Mouse (Mus musculus) kidney, embryonic 14.5 days (tissue): Measurements from ENCODE around the gene Glb1l3. TPM values are rescaled to one million over a fixed set of nuclear protein-coding genes. Genes with fewer than 3 reads are reported as not detected.
A peak's percentile ranks its signal among the peaks of the same experiment; 100 is the strongest.
"Not testable (repeated sequence)": the region's sequence is repeated elsewhere in the genome, so short reads cannot be mapped to it uniquely, and the experiment has no call there.

ENCODE experiments used
- ATAC-seq: fragments of 200-750 bp; cut with Nextera tagmentation; 2 replicates; pipeline ENCODE4 v1.8.0; 2017; ENCODE audit warnings: moderate number of reproducible peaks, mild to moderate bottlenecking, moderate TSS enrichment, moderate library complexity; ENCODE audit not compliant: low FRiP score, low TSS enrichment
- H3K27ac ChIP-seq: fragments of 300-500 bp; sonication (generic); 2 replicates; pipeline ENCODE4 v1.5.1; 2014; ENCODE audit warnings: low read depth, mild to moderate bottlenecking, low read length, moderate library complexity, mixed read lengths
- H3K27me3 ChIP-seq: fragments of 300-500 bp; sonication (generic); 2 replicates; pipeline ENCODE4 v1.6.1; 2014; ENCODE audit warnings: mild to moderate bottlenecking, low read length; ENCODE audit not compliant: control insufficient read depth, insufficient read depth
- H3K36me3 ChIP-seq: fragments of 300-500 bp; sonication (generic); 2 replicates; pipeline ENCODE4 v1.6.1; 2014; ENCODE audit warnings: low read length, mixed read lengths; ENCODE audit not compliant: control insufficient read depth, insufficient read depth
- H3K4me1 ChIP-seq: fragments of 300-500 bp; sonication (generic); 2 replicates; pipeline ENCODE4 v1.6.1; 2014; ENCODE audit warnings: low read length, mixed read lengths; ENCODE audit not compliant: control insufficient read depth, insufficient read depth
- H3K4me2 ChIP-seq: fragments of 300-500 bp; sonication (generic); replicated peaks from 2 replicates; pipeline ENCODE4 v1.6.1; 2014; ENCODE audit warnings: low read depth, mild to moderate bottlenecking, low read length
- H3K4me3 ChIP-seq: fragments of 300-500 bp; sonication (generic); 2 replicates; pipeline ENCODE4 v1.5.1; 2014; ENCODE audit warnings: mild to moderate bottlenecking, low read length
- H3K9ac ChIP-seq: fragments of 300-500 bp; sonication (generic); 2 replicates; pipeline ENCODE4 v1.6.1; 2014; ENCODE audit warnings: low read depth, mild to moderate bottlenecking, low read length, moderate library complexity
- H3K9me3 ChIP-seq: fragments of 300-500 bp; sonication (generic); 2 replicates; pipeline ENCODE4 v1.6.1; 2016; ENCODE audit warnings: low read length; ENCODE audit not compliant: control insufficient read depth
- WGBS: fragments of 180-500 bp; shearing (Covaris S2); extraction: QIAGEN DNeasy Blood & Tissue Kit; methylation state at CpG from one replicate; pipeline ENCODE4 v1.1.7; 2014; 5-methylcytosine and 5-hydroxymethylcytosine counted together
- polyA plus RNA-seq: library from polyadenylated mRNA; unstranded; fragments of >200 nt; fragmentation: Nextera tagmentation; extraction: Ambion mirVana; gene quantifications from 2 replicates; pipeline ENCODE4 v1.2.1, GENCODE M21; 2014

Gene Glb1l3
- not detected in 2 replicates for polyA plus RNA-seq

- 76% methylated on average over 5 of the region's 5 CpGs for WGBS
- no peak for ATAC-seq
- H3K9ac ChIP-seq = no peak within 1 kb of the TSS
- no peak within 1 kb of the TSS for H3K4me3 ChIP-seq
- H3K4me2 ChIP-seq = no peak within 1 kb of the TSS
- H3K9me3 ChIP-seq = no peaks in the 10 kb centered on the region
- H3K36me3 ChIP-seq = no peaks in the 10 kb centered on the region
- no peak within 1 kb of the TSS for H3K27ac ChIP-seq
- no peaks in the 10 kb centered on the region for H3K4me1 ChIP-seq
- no peaks in the 10 kb centered on the region for H3K27me3 ChIP-seq
These were observed at the start of gene Glb1l3 for GRCm38 (mm10) chr9:26860751-26861150. TSS of gene Glb1l3 (minus strand) at chr9:26860890.

- H3K4me3 ChIP-seq, H3K4me2 ChIP-seq, H3K9me3 ChIP-seq, H3K36me3 ChIP-seq, H3K27ac ChIP-seq, H3K9ac ChIP-seq, H3K27me3 ChIP-seq, ATAC-seq, H3K4me1 ChIP-seq: not testable (repeated sequence)
- WGBS = 77% methylated on average over 7 of the region's 7 CpGs
These were observed 9.2 kb upstream of the Glb1l3 start for GRCm38 (mm10) chr9:26869856-26870255.

- Histone ChIP-seq H3K9me3 (no peaks in the 10 kb centered on the region), H3K27me3 (no peaks in the 10 kb centered on the region), H3K9ac (no peak overlapping the region), H3K27ac (no peak overlapping the region), H3K4me3 (no peak overlapping the region), H3K4me2 (no peak overlapping the region), H3K4me1 (no peaks in the 10 kb centered on the region), H3K36me3 (no peaks in the 10 kb centered on the region)
- 87% methylated on average over 3 of the region's 3 CpGs for WGBS
- no peak for ATAC-seq
These were observed 29.6 kb downstream of the Glb1l3 start for GRCm38 (mm10) chr9:26831089-26831488.

- no peak overlapping the region for H3K4me2 ChIP-seq
- H3K4me1 ChIP-seq = no peaks in the 10 kb centered on the region
- 43% methylated on average over 1 of the region's 1 CpGs for WGBS
- no peaks in the 10 kb centered on the region for H3K36me3 ChIP-seq
- no peak for ATAC-seq
- H3K4me3 ChIP-seq = no peak overlapping the region
- H3K27me3 ChIP-seq = no peaks in the 10 kb centered on the region
- no peaks in the 10 kb centered on the region for H3K9me3 ChIP-seq
- no peak overlapping the region for H3K27ac ChIP-seq
- no peak overlapping the region for H3K9ac ChIP-seq
These were observed 40.7 kb downstream of the Glb1l3 start for GRCm38 (mm10) chr9:26819942-26820341.

GRCm38 (mm10) chr9:26808735-26809134 lies 52.0 kb downstream of the Glb1l3 start:
- Histone ChIP-seq H3K27me3 (no peaks in the 10 kb centered on the region), H3K9ac (no peak overlapping the region), H3K9me3 (no peaks in the 10 kb centered on the region), H3K4me1 (no peaks in the 10 kb centered on the region), H3K36me3 (no peaks in the 10 kb centered on the region), H3K27ac (no peak overlapping the region), H3K4me2 (no peak overlapping the region), H3K4me3 (no peak overlapping the region)
- ATAC-seq = no peak
- WGBS = 80% methylated on average over 2 of the region's 2 CpGs

- WGBS = 1% methylated on average over 33 of the region's 33 CpGs
- no peaks in the 10 kb centered on the region for H3K27me3 ChIP-seq
These were observed 54.6 kb downstream of the Glb1l3 start, which contains the start of gene Glb1l2 for GRCm38 (mm10) chr9:26805935-26806666. TSS of gene Glb1l2 (minus strand) at chr9:26806468.

GRCm38 (mm10) chr9:26804321-26804720 lies 56.4 kb downstream of the Glb1l3 start:
- Histone ChIP-seq H3K9me3 (no peaks in the 10 kb centered on the region), H3K4me2 (peak overlapping the region; percentile 83; the same call in 1 of the 2 replicates), H3K4me3 (no peak overlapping the region; the same call in 1 of the 2 replicates), H3K36me3 (no peaks in the 10 kb centered on the region), H3K9ac (no peak overlapping the region), H3K27me3 (no peaks in the 10 kb centered on the region), H3K4me1 (no peaks in the 10 kb centered on the region), H3K27ac (no peak overlapping the region)
- ATAC-seq = no peak

More at GRCm38 (mm10) chr9:26805935-26806666, 54.6 kb downstream of the Glb1l3 start, which contains the start of gene Glb1l2:
- Histone ChIP-seq H3K9ac (peak within 1 kb of the TSS; percentile 58), H3K9me3 (no peaks in the 10 kb centered on the region), H3K4me1 (no peaks in the 10 kb centered on the region), H3K27ac (peak within 1 kb of the TSS; percentile 73), H3K4me3 (peak within 1 kb of the TSS; percentile 49), H3K36me3 (no peaks in the 10 kb centered on the region), H3K4me2 (peak within 1 kb of the TSS; percentile 83)
- ATAC-seq = peak; percentile 100

- Histone ChIP-seq H3K36me3 (no peaks in the 10 kb centered on the region), H3K27ac (no peak overlapping the region), H3K9ac (no peak overlapping the region), H3K27me3 (no peaks in the 10 kb centered on the region), H3K9me3 (no peaks in the 10 kb centered on the region), H3K4me3 (no peak overlapping the region), H3K4me2 (no peak overlapping the region), H3K4me1 (no peaks in the 10 kb centered on the region)
- WGBS = 91% methylated on average over 2 of the region's 2 CpGs
- no peak for ATAC-seq
These were observed 60.3 kb downstream of the Glb1l3 start for GRCm38 (mm10) chr9:26800357-26800756.

GRCm38 (mm10) chr9:26798731-26799130 lies 62.0 kb downstream of the Glb1l3 start:
- Histone ChIP-seq H3K36me3 (no peaks in the 10 kb centered on the region), H3K27ac (no peak overlapping the region), H3K9ac (no peak overlapping the region), H3K4me1 (no peaks in the 10 kb centered on the region), H3K4me2 (no peak overlapping the region), H3K9me3 (no peaks in the 10 kb centered on the region), H3K4me3 (no peak overlapping the region), H3K27me3 (no peaks in the 10 kb centered on the region)
- no peak for ATAC-seq
- 70% methylated on average over 1 of the region's 1 CpGs for WGBS
